ENCODE assay signal across 8 mouse cellular contexts in the genomic region with DNA sequence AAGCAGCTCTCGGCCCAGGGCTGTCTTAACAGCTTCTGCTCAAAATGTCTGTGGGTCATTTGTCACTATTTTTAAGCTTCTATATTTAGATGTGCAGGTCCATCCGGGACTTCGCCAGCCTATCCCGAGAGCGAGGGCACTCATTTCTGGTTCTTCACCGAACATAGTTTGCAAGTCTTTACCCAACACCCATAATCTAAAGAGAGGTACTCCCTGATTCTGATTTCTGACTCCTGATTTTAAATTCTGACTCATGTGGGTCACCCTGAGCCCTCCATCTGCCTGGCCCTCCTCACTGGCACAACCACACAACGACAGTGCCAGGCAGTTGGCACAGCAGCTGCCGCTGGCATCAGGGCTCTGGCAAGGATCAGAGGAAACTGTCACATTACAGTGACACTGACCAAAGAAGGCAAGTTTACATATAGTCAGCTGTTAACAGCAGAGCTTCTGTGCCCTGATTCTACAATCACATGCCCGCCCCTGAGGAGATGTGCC.
DNase-seq lines count a peak whose midpoint lies in the region; ATAC-seq lines count a peak whose summit lies in the region.

No protein-coding gene starts in this region.

- no peak overlapping the region for H3K9ac ChIP-seq in hindbrain, embryonic 14.5 days
- no peak overlapping the region for H3K9ac ChIP-seq in hindbrain, embryonic 12.5 days

- H3K4me1 ChIP-seq in hindbrain, embryonic 14.5 days (replicated peaks; ENCODE audit: control insufficient read depth, insufficient read depth, low read length): no peaks in the 10 kb centered on the region
- no peaks in the 10 kb centered on the region for H3K4me1 ChIP-seq in hindbrain, embryonic 12.5 days

- peak; percentile 58 for DNase-seq in hindbrain, embryonic 14.5 days (ENCODE audit: low spot score)
- peak; percentile 87 for DNase-seq in adrenal gland, postnatal 14 days
- DNase-seq in frontal cortex, postnatal 36 days (ENCODE audit: low spot score in 2 of 2): peak; percentile 59 to 68
- peak; percentile 81 for DNase-seq in heart, postnatal 4 days
- peak; percentile 83 for DNase-seq in right cerebral cortex, adult 18-20 months
- DNase-seq in embryo, embryonic 10 days (ENCODE audit: low spot score): no peak
- no peak for DNase-seq in urinary bladder, postnatal 4 days (ENCODE audit: low spot score in 2 of 2)

- ATAC-seq in hindbrain, embryonic 14.5 days (ENCODE audit: low FRiP score): peak; percentile 62; the same call in 1 of the 2 replicates
- no peak for ATAC-seq in hindbrain, embryonic 12.5 days (ENCODE audit: low FRiP score)

- WGBS in hindbrain, embryonic 14.5 days: 77% methylated on average over 9 of the region's 9 CpGs
- 93% methylated on average over 9 of the region's 9 CpGs for WGBS in hindbrain, embryonic 12.5 days

- H3K4me2 ChIP-seq in hindbrain, embryonic 14.5 days (replicated peaks): no peak overlapping the region
- no peak overlapping the region for H3K4me2 ChIP-seq in hindbrain, embryonic 12.5 days (replicated peaks)

- no peak overlapping the region for H3K4me3 ChIP-seq in hindbrain, embryonic 14.5 days (replicated peaks; ENCODE audit: low read length)
- no peak overlapping the region for H3K4me3 ChIP-seq in hindbrain, embryonic 12.5 days

- H3K36me3 ChIP-seq in hindbrain, embryonic 14.5 days (replicated peaks; ENCODE audit: control insufficient read depth, insufficient read depth): no peaks in the 10 kb centered on the region
- no peaks in the 10 kb centered on the region for H3K36me3 ChIP-seq in hindbrain, embryonic 12.5 days

- H3K27me3 ChIP-seq in hindbrain, embryonic 14.5 days (ENCODE audit: control insufficient read depth, insufficient read depth, low read length): no peaks in the 10 kb centered on the region
- H3K27me3 ChIP-seq in hindbrain, embryonic 12.5 days: no peaks in the 10 kb centered on the region; the same call in 1 of the 2 replicates

- H3K27ac ChIP-seq in hindbrain, embryonic 14.5 days: no peak overlapping the region; the same call in 1 of the 2 replicates
- H3K27ac ChIP-seq in hindbrain, embryonic 12.5 days: no peak overlapping the region

- no peaks in the 10 kb centered on the region for H3K9me3 ChIP-seq in hindbrain, embryonic 14.5 days (ENCODE audit: control insufficient read depth, low read length)
- no peaks in the 10 kb centered on the region for H3K9me3 ChIP-seq in hindbrain, embryonic 12.5 days (replicated peaks)

Comparison
In these comparisons a context has a peak if more than half of its experiments do, and no peak if none do; other contexts are left out.
1. DNase-seq: peak in hindbrain, embryonic 14.5 days (single experiment), adrenal gland, postnatal 14 days (single experiment), frontal cortex, postnatal 36 days (2 of 2), heart, postnatal 4 days (single experiment) and right cerebral cortex, adult 18-20 months (single experiment); none in embryo, embryonic 10 days (single experiment) and urinary bladder, postnatal 4 days (0 of 2).